ENCODE assay signal across 8 mouse cellular contexts in genomic region chr14:121445194-121445593, GRCm38 (mm10). TPM values are rescaled to one million over a fixed set of nuclear protein-coding genes. Genes with fewer than 3 reads are reported as not detected.
A peak's percentile ranks its signal among the peaks of the same experiment; 100 is the strongest.
DNase-seq lines count a peak whose midpoint lies in the region; ATAC-seq and TF ChIP-seq lines count a peak whose summit lies in the region.

No protein-coding gene starts in this region.

- no peak overlapping the region for H3K4me3 ChIP-seq in forebrain, embryonic 13.5 days
- H3K4me3 ChIP-seq in hindbrain, embryonic 16.5 days (ENCODE audit: low read length) = no peak overlapping the region
- no peak overlapping the region for H3K4me3 ChIP-seq in limb, embryonic 15.5 days
- no peak overlapping the region for H3K4me3 ChIP-seq in midbrain, postnatal 0 days (ENCODE audit: low read depth, low read length)
- H3K4me3 ChIP-seq in stomach, postnatal 0 days (ENCODE audit: low read depth, low read length) = no peak overlapping the region

- no peaks in the 10 kb centered on the region for H3K36me3 ChIP-seq in forebrain, embryonic 13.5 days (ENCODE audit: poor library complexity, severe bottlenecking)
- H3K36me3 ChIP-seq in hindbrain, embryonic 16.5 days (ENCODE audit: control insufficient read depth, insufficient read depth, low read length) = no peaks in the 10 kb centered on the region
- H3K36me3 ChIP-seq in limb, embryonic 15.5 days = no peaks in the 10 kb centered on the region
- no peaks in the 10 kb centered on the region for H3K36me3 ChIP-seq in midbrain, postnatal 0 days (ENCODE audit: insufficient read depth, low read length)
- no peaks in the 10 kb centered on the region for H3K36me3 ChIP-seq in stomach, postnatal 0 days (ENCODE audit: control insufficient read depth, insufficient read depth, low read length)

- TF ChIP-seq CTCF in midbrain, postnatal 0 days (IDR thresholded peaks at IDR 0.05) = peak; percentile 67
- TF ChIP-seq CTCF in stomach, postnatal 0 days (IDR thresholded peaks at IDR 0.05; ENCODE audit: low read depth) = peak; percentile 87

- WGBS in forebrain, embryonic 13.5 days = 17% methylated on average over 8 of the region's 8 CpGs
- WGBS in hindbrain, embryonic 16.5 days = 18% methylated on average over 8 of the region's 8 CpGs
- 13% methylated on average over 8 of the region's 8 CpGs for WGBS in limb, embryonic 15.5 days
- WGBS in midbrain, postnatal 0 days = 18% methylated on average over 8 of the region's 8 CpGs
- whole genome bisulfite sequencing in stomach, postnatal 0 days = 15% methylated on average over 8 of the region's 8 CpGs

- DNase-seq in layer of hippocampus, adult 11-12 months (ENCODE audit: low spot score) = peak; percentile 28
- no peak for DNase-seq in layer of hippocampus, adult 9-11 months
- peak; percentile 45 for DNase-seq in adrenal gland, adult 8-10 months
- peak; percentile 21 for DNase-seq in midbrain, postnatal 0 days (ENCODE audit: low spot score)
- DNase-seq in stomach, postnatal 0 days (ENCODE audit: low spot score) = peak; percentile 82

- H3K9me3 ChIP-seq in forebrain, embryonic 13.5 days (replicated peaks) = no peaks in the 10 kb centered on the region
- H3K9me3 ChIP-seq in hindbrain, embryonic 16.5 days (ENCODE audit: control insufficient read depth, low read length) = no peaks in the 10 kb centered on the region
- H3K9me3 ChIP-seq in limb, embryonic 15.5 days = no peaks in the 10 kb centered on the region
- no peaks in the 10 kb centered on the region for H3K9me3 ChIP-seq in midbrain, postnatal 0 days (ENCODE audit: low read length)
- H3K9me3 ChIP-seq in stomach, postnatal 0 days (ENCODE audit: control insufficient read depth, low read length) = no peaks in the 10 kb centered on the region

- no peak for TF ChIP-seq EP300 in stomach, postnatal 0 days (optimal IDR thresholded peaks at IDR 0.05)

- H3K4me1 ChIP-seq in forebrain, embryonic 13.5 days = peaks cover 7% of the 10 kb centered on the region; the same call in 1 of the 2 replicates
- H3K4me1 ChIP-seq in hindbrain, embryonic 16.5 days (ENCODE audit: control insufficient read depth, insufficient read depth, low read depth, low read length) = peaks cover 2% of the 10 kb centered on the region; the same call in 1 of the 2 replicates
- H3K4me1 ChIP-seq in limb, embryonic 15.5 days = no peaks in the 10 kb centered on the region
- H3K4me1 ChIP-seq in midbrain, postnatal 0 days (ENCODE audit: insufficient read depth, low read length) = no peaks in the 10 kb centered on the region
- no peaks in the 10 kb centered on the region for H3K4me1 ChIP-seq in stomach, postnatal 0 days (replicated peaks; ENCODE audit: control insufficient read depth, insufficient read depth)

- ATAC-seq in forebrain, embryonic 13.5 days = peak; percentile 66; the same call in 1 of the 2 replicates
- ATAC-seq in hindbrain, embryonic 16.5 days = 0 out of 2 replicates have a peak, but pooled peaks have one; percentile 41
- ATAC-seq in limb, embryonic 15.5 days (ENCODE audit: insufficient number of reproducible peaks, low FRiP score, low TSS enrichment, low read depth) = 0 out of 2 replicates have a peak, but pooled peaks have one; percentile 48
- ATAC-seq in midbrain, postnatal 0 days (ENCODE audit: low FRiP score) = no peak
- peak; percentile 74; the same call in 1 of the 2 replicates for ATAC-seq in stomach, postnatal 0 days (ENCODE audit: low FRiP score, low TSS enrichment)

- no peak overlapping the region for H3K9ac ChIP-seq in forebrain, embryonic 13.5 days
- H3K9ac ChIP-seq in hindbrain, embryonic 16.5 days (ENCODE audit: low read depth, low read length) = no peak overlapping the region
- no peak overlapping the region for H3K9ac ChIP-seq in limb, embryonic 15.5 days
- no peak overlapping the region for H3K9ac ChIP-seq in midbrain, postnatal 0 days (replicated peaks; ENCODE audit: low read length, poor library complexity, severe bottlenecking)
- no peak overlapping the region for H3K9ac ChIP-seq in stomach, postnatal 0 days (ENCODE audit: low read length)

- no peak overlapping the region for H3K4me2 ChIP-seq in forebrain, embryonic 13.5 days
- no peak overlapping the region for H3K4me2 ChIP-seq in hindbrain, embryonic 16.5 days (ENCODE audit: low read length)
- H3K4me2 ChIP-seq in limb, embryonic 15.5 days = no peak overlapping the region
- no peak overlapping the region for H3K4me2 ChIP-seq in midbrain, postnatal 0 days (ENCODE audit: low read depth, low read length, poor library complexity, severe bottlenecking)
- H3K4me2 ChIP-seq in stomach, postnatal 0 days (replicated peaks; ENCODE audit: low read depth) = no peak overlapping the region

- H3K27ac ChIP-seq in forebrain, embryonic 13.5 days = no peak overlapping the region
- H3K27ac ChIP-seq in hindbrain, embryonic 16.5 days (ENCODE audit: low read depth, low read length) = no peak overlapping the region
- no peak overlapping the region for H3K27ac ChIP-seq in limb, embryonic 15.5 days
- H3K27ac ChIP-seq in midbrain, postnatal 0 days (ENCODE audit: low read depth, low read length) = no peak overlapping the region
- H3K27ac ChIP-seq in stomach, postnatal 0 days (replicated peaks) = no peak overlapping the region

- H3K27me3 ChIP-seq in forebrain, embryonic 13.5 days = no peaks in the 10 kb centered on the region
- H3K27me3 ChIP-seq in hindbrain, embryonic 16.5 days (replicated peaks; ENCODE audit: control insufficient read depth, insufficient read depth, low read length) = no peaks in the 10 kb centered on the region
- no peaks in the 10 kb centered on the region for H3K27me3 ChIP-seq in limb, embryonic 15.5 days
- no peaks in the 10 kb centered on the region for H3K27me3 ChIP-seq in midbrain, postnatal 0 days (ENCODE audit: insufficient read depth, low read length)
- no peaks in the 10 kb centered on the region for H3K27me3 ChIP-seq in stomach, postnatal 0 days (ENCODE audit: control insufficient read depth, insufficient read depth, low read length)

RNA-seq across cellular contexts. Expression of gene Slc15a1, which starts 59.9 kb away (rescaled TPM):
- total RNA-seq in adrenal gland, adult 8-10 months (2022) = under 1 TPM in 2 of 4 experiments, not detected in 2; 0.14 to 0.20 TPM
- 0.14 TPM in 1 of 2 replicates, not detected in the other for polyA plus RNA-seq in forebrain, embryonic 13.5 days (2015; fragmentation: Nextera tagmentation; extraction: Ambion mirVana)
- 0.09 TPM in 1 of 2 replicates, not detected in the other for polyA plus RNA-seq in hindbrain, embryonic 16.5 days (2015; fragmentation: Nextera tagmentation; extraction: Ambion mirVana)
- 4.4 and 5.3 TPM in 2 replicates for polyA plus RNA-seq in limb, embryonic 15.5 days (2015; fragmentation: Nextera tagmentation; extraction: Ambion mirVana)
- 0.05 TPM in 1 of 2 replicates, not detected in the other for total RNA-seq in midbrain, postnatal 0 days (2014; rRNA removed)
- 0.06 and 0.12 TPM in 2 replicates for polyA plus RNA-seq in midbrain, postnatal 0 days (2015; fragmentation: Nextera tagmentation; extraction: Ambion mirVana)
- polyA plus RNA-seq in stomach, postnatal 0 days (2015; fragmentation: Nextera tagmentation; extraction: Ambion mirVana) = 12.0 and 12.5 TPM in 2 replicates
